Mouse (Mus musculus) MEL-GATA-1-ER (cell line): ENCODE measurements at regions not wholly inside any gene's neighbourhood (a gene's known extent, or its start where the extent isn't known, plus 50 kb on each side); places are given as distances from the start of the nearest gene placed in this dataset.
A peak's percentile ranks its signal among the peaks of the same experiment; 100 is the strongest.

Experiments used
- DNase-seq: peaks from one replicate; pipeline ENCODE4 v3.0.0-alpha.2; 2012; ENCODE audit warnings: low read depth; ENCODE audit errors: extremely low read depth

DNA sequence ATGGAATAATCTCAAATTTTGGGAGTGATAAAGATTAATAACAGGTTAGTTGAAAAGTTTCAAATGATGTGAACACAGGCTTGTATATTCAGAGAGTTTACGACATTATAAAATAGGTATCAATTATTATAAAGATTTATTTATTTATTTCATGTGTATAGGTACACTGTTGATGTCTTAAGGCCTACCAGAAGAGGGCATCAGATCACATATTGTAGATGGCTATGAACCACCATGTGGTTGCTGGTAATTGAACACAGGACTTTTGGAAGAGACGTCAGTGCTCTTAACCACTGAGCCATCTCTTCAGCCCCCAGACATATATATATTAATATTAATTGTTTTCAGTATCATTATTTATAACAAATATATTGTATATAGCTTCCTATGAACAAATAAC lies 1418.8 kb downstream of the Pcdh19 start:
- peak; percentile 2 for DNase-seq

DNA sequence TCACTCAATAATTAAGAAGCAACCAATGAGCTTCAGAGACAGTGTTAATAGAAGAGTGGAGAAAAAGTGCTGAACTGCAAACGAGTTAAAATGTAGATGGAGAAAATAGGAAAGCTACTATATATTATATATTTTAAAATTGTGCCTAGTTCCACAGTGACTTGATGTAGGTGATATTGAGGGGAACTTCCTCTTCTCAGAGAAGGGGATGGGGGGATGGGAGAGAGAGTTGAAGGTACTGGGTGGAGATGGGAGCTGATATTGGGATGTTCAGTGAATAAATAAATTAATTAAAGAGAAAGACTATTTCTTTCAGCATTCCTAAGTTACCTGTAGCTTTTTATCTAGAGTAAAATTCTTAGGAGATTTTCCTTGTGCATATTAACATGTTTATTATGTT lies 1443.9 kb downstream of the Pcdh19 start:
- DNase-seq = peak; percentile 2
